Mouse (Mus musculus): ENCODE data around the gene Cryba4. TPM values are rescaled to one million over a fixed set of nuclear protein-coding genes. Genes with fewer than 3 reads are reported as not detected.

Cryba4 gene
- polyA plus RNA-seq, 1 experiment from 2014 or later: 1.5 TPM

DNA sequence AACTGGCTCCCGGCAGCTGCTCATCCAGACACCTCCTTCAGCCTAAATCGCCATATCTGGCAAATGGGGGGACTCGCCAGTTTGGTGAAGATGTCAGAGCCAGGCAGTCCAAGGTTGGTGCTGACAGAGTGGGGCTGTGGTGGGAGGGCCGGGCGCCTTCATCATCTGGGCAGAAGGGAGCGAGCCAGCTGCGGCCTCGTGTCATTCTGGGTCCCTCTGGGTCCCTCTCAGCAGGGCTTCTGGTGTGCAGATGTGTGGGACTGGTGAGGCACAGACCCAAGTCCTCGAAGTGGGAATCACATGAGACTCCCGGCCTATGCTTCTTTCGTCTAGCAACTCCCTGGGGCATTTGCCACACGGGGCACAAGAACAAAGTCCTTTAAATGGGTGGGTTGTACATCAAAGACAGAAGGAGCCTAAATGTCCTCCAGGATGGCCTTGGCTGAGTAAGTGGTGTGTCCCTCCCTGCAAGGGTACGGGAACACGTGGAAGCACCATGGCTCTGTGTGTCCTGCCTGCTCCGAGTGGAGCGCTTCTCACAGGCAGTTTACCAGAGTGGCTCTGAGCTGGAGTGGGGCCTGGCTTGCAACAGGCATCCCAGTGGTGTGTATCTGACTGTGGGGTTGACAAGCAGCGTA lies 40.1 kb upstream of the Cryba4 start:
- WGBS: 73% methylated on average over 17 of the region's 17 CpGs
- H3K36me3 ChIP-seq: no peaks in the 10 kb centered on the region
- no peak overlapping the region for H3K27ac ChIP-seq (replicated peaks)
- H3K9me3 ChIP-seq: no peaks in the 10 kb centered on the region
- peaks cover 25% of the 10 kb centered on the region for H3K4me1 ChIP-seq (replicated peaks)
- H3K4me2 ChIP-seq: no peak overlapping the region
- no peak overlapping the region for H3K4me3 ChIP-seq
- H3K27me3 ChIP-seq: no peaks in the 10 kb centered on the region
- no peak for ATAC-seq (ENCODE audit: low FRiP score, low read depth)
- no peak overlapping the region for H3K9ac ChIP-seq

DNA sequence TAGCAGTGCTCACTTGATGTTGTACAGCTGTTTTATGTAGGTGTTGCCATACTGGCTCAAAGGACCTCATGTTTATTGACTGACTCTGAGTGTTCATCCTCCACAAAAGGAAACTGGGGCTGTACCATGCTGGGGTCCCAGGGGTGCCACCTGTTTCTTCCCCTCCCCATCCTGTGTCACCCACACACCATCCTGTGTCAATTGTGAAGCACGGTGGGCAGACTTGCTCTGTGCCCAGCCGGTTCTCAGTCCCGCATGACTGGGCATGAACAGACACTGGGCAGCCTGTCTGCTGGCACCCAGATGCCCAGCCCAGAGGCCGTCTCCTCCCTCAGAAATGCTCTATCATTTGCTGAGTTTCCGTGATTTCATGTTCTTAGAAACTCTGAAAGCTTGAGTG lies 39.5 kb upstream of the Cryba4 start:
- peaks cover 21% of the 10 kb centered on the region for H3K4me1 ChIP-seq (replicated peaks)
- no peak overlapping the region for H3K4me3 ChIP-seq
- no peak overlapping the region for H3K4me2 ChIP-seq
- H3K36me3 ChIP-seq: no peaks in the 10 kb centered on the region
- no peak overlapping the region for H3K9ac ChIP-seq
- no peaks in the 10 kb centered on the region for H3K9me3 ChIP-seq
- H3K27me3 ChIP-seq: no peaks in the 10 kb centered on the region
- no peak for ATAC-seq (ENCODE audit: low FRiP score, low read depth)
- WGBS: 70% methylated on average over 5 of the region's 5 CpGs
- no peak overlapping the region for H3K27ac ChIP-seq (replicated peaks)

DNA sequence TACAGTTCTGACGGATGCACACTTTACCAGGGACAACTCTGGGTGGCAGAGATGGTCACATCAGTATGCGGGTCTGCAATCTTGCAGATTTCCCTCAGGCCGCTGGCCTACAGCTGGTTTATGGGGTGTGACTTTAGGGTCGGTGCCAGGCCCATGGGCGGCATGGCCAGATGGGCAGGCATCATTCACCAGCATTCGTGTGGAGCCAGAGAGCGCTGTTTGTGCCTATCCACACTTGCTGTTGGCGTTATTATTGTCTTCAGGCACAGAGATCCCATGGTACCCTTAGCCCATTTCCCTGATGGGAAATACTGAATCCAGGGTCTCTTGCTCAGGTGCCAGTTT lies 38.2 kb upstream of the Cryba4 start:
- no peak overlapping the region for H3K27ac ChIP-seq (replicated peaks)
- no peaks in the 10 kb centered on the region for H3K36me3 ChIP-seq
- H3K9me3 ChIP-seq: no peaks in the 10 kb centered on the region
- WGBS: 81% methylated on average over 8 of the region's 8 CpGs
- H3K27me3 ChIP-seq: no peaks in the 10 kb centered on the region
- no peak overlapping the region for H3K4me2 ChIP-seq
- no peak overlapping the region for H3K9ac ChIP-seq
- H3K4me1 ChIP-seq (replicated peaks): peaks cover 15% of the 10 kb centered on the region; the same call in 1 of the 2 replicates
- ATAC-seq (ENCODE audit: low FRiP score, low read depth): no peak
- no peak overlapping the region for H3K4me3 ChIP-seq

DNA sequence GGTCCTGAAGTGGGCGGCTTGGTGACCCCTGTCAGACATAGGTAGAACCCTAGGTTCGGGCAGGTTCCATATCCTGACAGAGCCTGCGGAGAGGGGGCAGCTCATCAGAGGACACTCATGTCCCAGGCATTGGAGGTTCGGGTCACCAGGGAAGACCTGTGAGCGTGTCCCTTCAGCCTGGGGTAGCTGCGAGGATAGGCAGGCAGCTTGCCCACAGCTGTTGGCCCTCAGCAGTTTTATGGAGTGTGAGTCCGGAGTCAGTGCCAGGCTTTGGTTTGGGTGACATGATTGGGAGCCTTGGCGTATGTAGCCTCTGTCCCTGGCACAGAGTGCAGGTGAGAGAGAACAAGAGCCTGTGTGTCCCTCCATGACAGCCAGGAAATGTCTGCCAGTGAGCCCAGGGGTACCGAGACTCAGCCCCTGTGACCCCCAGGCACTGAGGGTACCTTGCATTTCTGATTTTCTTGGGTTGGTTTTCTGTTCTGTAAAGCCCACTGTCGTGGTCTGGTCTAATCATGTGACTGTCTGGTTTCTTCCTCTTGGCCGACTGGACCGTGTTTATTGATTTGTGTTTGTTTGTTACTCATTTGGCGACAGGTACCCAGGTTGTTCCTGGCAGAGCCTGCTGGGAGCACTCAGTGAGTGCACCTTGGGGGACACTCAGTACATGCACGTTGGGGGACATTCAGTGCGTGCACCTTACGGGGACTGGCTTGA lies 37.7 kb upstream of the Cryba4 start:
- no peak overlapping the region for H3K27ac ChIP-seq (replicated peaks)
- H3K9ac ChIP-seq: no peak overlapping the region
- H3K27me3 ChIP-seq: no peaks in the 10 kb centered on the region
- H3K9me3 ChIP-seq: no peaks in the 10 kb centered on the region
- no peak for ATAC-seq (ENCODE audit: low FRiP score, low read depth)
- H3K4me2 ChIP-seq: no peak overlapping the region
- no peaks in the 10 kb centered on the region for H3K36me3 ChIP-seq
- H3K4me3 ChIP-seq: no peak overlapping the region
- WGBS: 84% methylated on average over 16 of the region's 16 CpGs
- H3K4me1 ChIP-seq (replicated peaks): peaks cover 13% of the 10 kb centered on the region; the same call in 1 of the 2 replicates

DNA sequence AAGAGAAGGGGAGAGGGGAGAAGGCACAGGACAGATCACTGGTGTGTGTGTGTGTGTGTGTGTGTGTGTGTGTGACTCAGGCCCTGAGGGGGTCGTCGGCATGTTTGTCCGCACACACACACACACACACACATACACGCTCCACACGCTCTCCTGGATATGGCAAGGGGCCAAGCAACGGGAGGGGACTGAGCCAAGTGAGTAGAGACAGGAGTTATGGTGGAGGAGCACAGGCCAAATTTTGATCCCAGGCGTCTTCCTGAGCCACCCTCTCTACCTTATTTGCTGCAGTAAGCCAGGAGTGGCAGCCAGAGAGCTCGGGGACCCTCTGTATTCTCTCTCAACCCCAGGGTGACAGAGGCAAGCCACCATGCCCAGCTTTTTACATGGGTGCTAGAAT lies 36.9 kb upstream of the Cryba4 start:
- 59% methylated on average over 8 of the region's 8 CpGs for WGBS
- Histone ChIP-seq H3K4me3 (no peak overlapping the region), H3K4me2 (no peak overlapping the region), H3K27ac (replicated peaks) (no peak overlapping the region), H3K4me1 (replicated peaks) (peaks cover 8% of the 10 kb centered on the region; the same call in 1 of the 2 replicates), H3K36me3 (no peaks in the 10 kb centered on the region), H3K27me3 (no peaks in the 10 kb centered on the region), H3K9ac (no peak overlapping the region), H3K9me3 (no peaks in the 10 kb centered on the region)
- no peak for ATAC-seq (ENCODE audit: low FRiP score, low read depth)

DNA sequence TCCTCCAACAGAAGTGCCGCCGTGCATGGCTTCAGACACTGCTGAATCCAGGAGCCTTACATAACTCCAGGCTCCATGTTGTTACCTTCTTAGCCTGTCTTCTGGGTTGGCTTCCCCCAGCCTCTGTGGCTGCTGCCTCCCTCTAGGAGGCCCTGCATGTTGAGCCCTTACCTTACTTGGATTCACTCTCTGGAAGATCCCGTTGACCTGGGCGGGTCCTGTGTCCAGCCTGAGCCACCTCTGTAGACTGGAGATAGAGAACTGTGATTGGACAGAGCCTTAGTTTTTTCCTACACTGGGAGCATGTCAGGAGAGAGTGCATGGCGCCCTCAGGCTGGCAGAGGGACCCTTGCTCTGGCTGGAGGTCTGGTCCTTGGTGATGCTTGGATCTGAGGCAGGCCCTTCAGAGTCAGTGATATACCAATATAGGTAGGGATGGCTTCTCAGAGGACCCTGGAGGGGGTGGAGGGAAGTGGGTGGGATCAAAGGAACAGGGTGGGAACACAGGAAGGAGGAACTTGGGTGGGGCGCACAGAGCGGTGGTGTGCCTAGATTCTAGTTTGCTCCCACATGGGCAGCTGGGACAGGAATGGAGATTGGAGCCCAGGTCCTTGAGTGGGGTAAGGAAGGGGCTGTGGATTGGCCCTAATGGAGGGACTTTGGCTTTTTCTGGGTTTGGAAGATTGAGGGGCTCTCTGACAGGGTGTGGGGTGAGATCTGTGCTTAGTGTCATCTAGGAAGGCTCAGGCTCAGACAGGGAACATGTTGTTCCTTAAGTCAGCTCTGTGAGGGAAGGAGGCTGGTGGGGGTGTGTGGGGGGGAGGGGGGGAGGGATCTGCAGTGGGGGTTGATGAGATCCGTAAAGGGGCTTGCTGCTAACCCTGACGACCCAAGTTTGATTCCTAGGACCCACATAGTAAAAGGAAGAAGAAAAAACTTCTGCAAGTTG lies 36.1 kb upstream of the Cryba4 start:
- H3K4me2 ChIP-seq: no peak overlapping the region
- H3K9me3 ChIP-seq: no peaks in the 10 kb centered on the region
- WGBS: 86% methylated on average over 9 of the region's 9 CpGs
- H3K9ac ChIP-seq: no peak overlapping the region
- H3K4me1 ChIP-seq (replicated peaks): peaks cover 8% of the 10 kb centered on the region; the same call in 1 of the 2 replicates
- H3K27me3 ChIP-seq: no peaks in the 10 kb centered on the region
- H3K36me3 ChIP-seq: no peaks in the 10 kb centered on the region
- ATAC-seq (ENCODE audit: low FRiP score, low read depth): no peak
- no peak overlapping the region for H3K4me3 ChIP-seq
- no peak overlapping the region for H3K27ac ChIP-seq (replicated peaks)

DNA sequence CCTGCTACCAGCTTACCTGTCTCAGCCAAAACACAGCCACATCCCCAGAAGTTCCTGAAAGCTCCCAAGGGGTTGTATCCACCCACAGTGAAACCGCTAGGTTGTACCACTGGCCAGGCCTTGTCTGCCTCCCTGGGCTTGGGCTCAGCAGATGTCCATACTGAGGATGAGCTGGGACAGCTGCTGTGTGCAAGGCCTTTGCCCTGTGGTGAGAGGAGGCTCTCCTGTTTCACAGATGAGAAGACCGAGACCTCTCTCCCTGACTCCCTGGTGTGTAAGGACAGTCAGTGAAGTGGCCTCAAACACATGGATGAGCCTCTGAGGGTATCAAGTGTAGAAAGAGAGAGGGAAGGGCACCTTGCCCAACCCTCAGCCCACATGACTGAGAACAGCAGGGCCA lies 35.3 kb upstream of the Cryba4 start:
- H3K4me1 ChIP-seq (replicated peaks): peaks cover 8% of the 10 kb centered on the region; the same call in 1 of the 2 replicates
- ATAC-seq (ENCODE audit: low FRiP score, low read depth): no peak

DNA sequence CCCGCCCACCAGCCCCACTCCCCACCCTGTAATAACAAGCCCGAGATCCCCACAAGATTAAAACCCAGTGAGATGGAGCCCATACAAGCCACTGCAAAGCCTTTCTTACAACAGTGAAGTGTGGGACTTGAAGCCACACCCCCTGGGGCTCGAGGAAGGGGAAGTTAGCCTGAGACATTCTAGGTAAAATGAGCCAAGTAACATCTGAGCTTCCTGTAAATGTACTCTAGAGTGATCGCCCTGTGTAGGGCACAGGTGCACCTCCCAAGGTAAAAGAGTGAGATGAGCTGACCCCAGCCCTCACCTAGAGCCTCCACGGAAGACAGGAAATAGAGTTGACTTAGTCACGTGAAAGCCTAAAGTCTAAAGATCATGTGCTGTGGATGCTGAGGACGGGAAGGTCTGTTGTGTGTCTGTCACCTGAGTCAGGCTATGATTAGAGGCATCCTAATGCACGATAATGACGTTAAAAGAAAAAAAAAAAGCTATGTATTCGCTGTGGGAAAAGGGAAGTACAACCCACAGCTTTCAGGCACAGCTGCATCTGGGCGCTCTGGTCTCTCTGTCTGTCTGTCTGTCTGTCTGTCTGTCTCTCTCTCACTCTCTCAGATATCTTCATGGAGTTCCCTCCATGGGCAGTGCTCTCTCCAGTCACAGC lies 34.8 kb upstream of the Cryba4 start:
- 84% methylated on average over 11 of the region's 11 CpGs for WGBS
- peaks cover 12% of the 10 kb centered on the region for H3K4me1 ChIP-seq (replicated peaks)

More for the DNA sequence above, 35.3 kb upstream of the Cryba4 start:
- Histone ChIP-seq H3K4me3 (no peak overlapping the region), H3K9me3 (no peaks in the 10 kb centered on the region), H3K9ac (no peak overlapping the region), H3K27me3 (no peaks in the 10 kb centered on the region), H3K4me2 (no peak overlapping the region), H3K27ac (replicated peaks) (no peak overlapping the region), H3K36me3 (no peaks in the 10 kb centered on the region)
- 93% methylated on average over 2 of the region's 2 CpGs for WGBS

DNA sequence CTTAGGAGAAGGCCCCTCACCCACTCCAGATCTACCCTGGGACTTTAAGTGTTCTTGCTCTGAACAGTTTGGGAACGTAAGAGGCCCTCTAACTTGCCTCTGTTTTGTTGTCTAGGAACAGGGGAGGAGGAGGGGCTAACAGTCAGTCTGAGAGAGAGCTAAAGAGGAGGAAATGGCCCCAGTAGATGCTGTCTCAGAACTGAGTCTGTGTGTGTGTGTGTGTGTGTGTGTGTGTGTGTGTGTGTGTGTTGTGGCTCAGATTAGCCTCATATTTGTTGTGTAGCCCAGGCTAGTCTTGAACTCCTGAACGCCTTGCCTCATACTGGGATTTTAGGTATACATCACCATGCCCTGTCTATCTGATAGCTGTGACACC lies 34.3 kb upstream of the Cryba4 start:
- Histone ChIP-seq H3K4me1 (replicated peaks) (peaks cover 11% of the 10 kb centered on the region), H3K27ac (replicated peaks) (no peak overlapping the region), H3K9ac (no peak overlapping the region), H3K4me2 (no peak overlapping the region), H3K4me3 (no peak overlapping the region), H3K9me3 (no peaks in the 10 kb centered on the region), H3K27me3 (no peaks in the 10 kb centered on the region), H3K36me3 (no peaks in the 10 kb centered on the region)
- ATAC-seq (ENCODE audit: low FRiP score, low read depth): no peak
- 87% methylated on average over 2 of the region's 2 CpGs for WGBS

More for the DNA sequence above, 34.8 kb upstream of the Cryba4 start:
- no peaks in the 10 kb centered on the region for H3K27me3 ChIP-seq
- no peak overlapping the region for H3K4me3 ChIP-seq
- H3K9ac ChIP-seq: no peak overlapping the region
- no peaks in the 10 kb centered on the region for H3K9me3 ChIP-seq
- H3K36me3 ChIP-seq: no peaks in the 10 kb centered on the region
- no peak overlapping the region for H3K4me2 ChIP-seq
- ATAC-seq (ENCODE audit: low FRiP score, low read depth): no peak
- no peak overlapping the region for H3K27ac ChIP-seq (replicated peaks)

DNA sequence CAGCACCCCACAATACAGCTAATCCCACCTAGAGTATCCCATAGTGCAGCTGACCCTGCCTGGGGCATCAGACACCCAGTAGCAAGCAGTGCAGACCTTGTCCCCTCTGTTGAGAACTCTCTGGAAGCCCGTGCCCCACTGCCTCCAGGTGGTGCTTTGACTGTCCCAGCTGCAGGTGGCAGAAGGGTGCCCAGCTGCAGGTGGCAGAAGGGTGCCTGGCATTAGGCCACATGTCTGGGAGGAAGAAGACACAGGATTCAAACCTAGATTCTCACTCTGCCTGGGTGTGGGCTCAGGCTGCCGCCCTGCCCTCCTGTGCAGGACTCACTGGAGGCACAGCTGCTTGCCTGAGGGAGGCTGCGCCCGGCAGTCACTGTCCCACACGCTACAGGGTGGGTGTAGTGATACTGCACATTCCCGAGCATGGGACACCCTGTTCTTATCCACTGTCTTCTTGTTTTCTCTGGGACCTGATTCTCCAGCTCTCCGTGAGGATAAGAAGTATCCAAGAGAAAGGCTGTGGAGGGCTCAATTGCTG lies 33.3 kb upstream of the Cryba4 start:
- Histone ChIP-seq H3K9me3 (no peaks in the 10 kb centered on the region), H3K36me3 (no peaks in the 10 kb centered on the region), H3K4me2 (no peak overlapping the region), H3K27ac (replicated peaks) (no peak overlapping the region), H3K4me3 (no peak overlapping the region), H3K27me3 (no peaks in the 10 kb centered on the region), H3K4me1 (replicated peaks) (peaks cover 4% of the 10 kb centered on the region; the same call in 1 of the 2 replicates), H3K9ac (no peak overlapping the region)
- ATAC-seq (ENCODE audit: low FRiP score, low read depth): no peak
- 90% methylated on average over 7 of the region's 7 CpGs for WGBS

DNA sequence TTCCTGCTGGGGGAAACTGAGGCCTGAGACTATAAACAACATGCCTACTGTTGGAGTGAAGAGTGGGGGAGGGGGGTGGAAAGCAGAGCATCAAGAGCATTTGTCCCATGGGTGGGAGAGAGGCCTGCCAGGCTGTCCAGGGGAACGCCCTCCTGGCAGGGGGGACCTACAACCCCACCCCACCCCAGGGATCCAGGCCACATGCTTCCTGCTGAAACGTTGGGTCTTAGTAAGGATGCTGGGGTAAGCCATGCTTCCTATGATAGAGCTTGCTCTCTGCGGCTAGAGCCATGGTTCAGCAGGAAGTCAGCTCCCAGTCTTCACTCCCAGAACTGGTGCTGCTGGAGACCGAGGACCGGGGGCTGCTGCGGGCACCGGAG lies 31.9 kb upstream of the Cryba4 start:
- H3K4me3 ChIP-seq: no peak overlapping the region
- WGBS: 84% methylated on average over 7 of the region's 7 CpGs
- 0 out of 2 replicates have a peak overlapping the region, but pooled peaks have one; percentile 30 for H3K27ac ChIP-seq (replicated peaks)

More for the DNA sequence above, 31.9 kb upstream of the Cryba4 start:
- H3K36me3 ChIP-seq: no peaks in the 10 kb centered on the region
- H3K4me2 ChIP-seq: no peak overlapping the region
- H3K9ac ChIP-seq: no peak overlapping the region
- no peaks in the 10 kb centered on the region for H3K27me3 ChIP-seq
- peaks cover 4% of the 10 kb centered on the region for H3K4me1 ChIP-seq (replicated peaks)
- no peak for ATAC-seq (ENCODE audit: low FRiP score, low read depth)
- no peaks in the 10 kb centered on the region for H3K9me3 ChIP-seq
